Mouse (Mus musculus) cerebellum, adult 2 months (tissue): Measurements from ENCODE around the gene Hormad2.

Experiments used
- CTCF ChIP-seq: fragments of 200-500 bp; IDR thresholded peaks from 2 replicates; pipeline ENCODE4 v1.5.1; 2011; ENCODE audit warnings: low read depth, mild to moderate bottlenecking, control low read depth, low read length, moderate library complexity, borderline replicate concordance; ENCODE audit not compliant: insufficient read depth
- POLR2A ChIP-seq: fragments of 200-500 bp; IDR thresholded peaks from 2 replicates; pipeline ENCODE4 v1.6.1; 2011; ENCODE audit warnings: low read length, control low read depth, borderline replicate concordance; ENCODE audit not compliant: insufficient read depth

DNA sequence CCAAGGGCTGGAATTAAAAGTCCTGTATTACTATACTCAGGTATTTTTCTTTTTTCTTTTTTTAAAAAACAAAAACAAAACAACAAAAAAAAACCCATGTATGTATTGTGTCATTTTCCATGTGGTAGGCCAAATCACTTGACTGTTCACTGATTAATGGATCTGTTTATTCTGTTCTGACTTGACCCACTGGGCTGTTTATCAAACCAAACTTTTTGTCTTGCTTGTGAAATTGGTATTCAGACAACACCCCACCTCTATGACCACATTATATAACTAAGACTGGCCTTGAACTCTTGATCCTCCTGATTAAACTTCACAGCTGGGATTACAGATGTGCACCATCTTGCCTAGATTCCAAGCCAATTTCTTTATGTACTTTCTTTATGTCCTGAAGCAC, 46.7 kb downstream of the Hormad2 start:
- TF ChIP-seq CTCF (no peak), POLR2A (no peak)
